Mouse (Mus musculus): ENCODE measurements around the gene Abraxas2. TPM values are rescaled to one million over a fixed set of nuclear protein-coding genes. Genes with fewer than 3 reads are reported as not detected.

Abraxas2 gene
- polyA plus RNA-seq, 1 experiment, result 12.2 TPM

- no peak overlapping the region for H3K4me3 ChIP-seq (replicated peaks; ENCODE audit: extremely low read depth, low read depth, low read length)
- 70% methylated on average over 5 of the region's 5 CpGs for WGBS
- TF ChIP-seq CTCF (IDR thresholded peaks at IDR 0.05; ENCODE audit: insufficient read depth, low read length), result no peak
- TF ChIP-seq POLR2A (IDR thresholded peaks at IDR 0.05; ENCODE audit: borderline replicate concordance, extremely low read depth, low read depth, low read length), result no peak
- DNase-seq, result no peak
- peaks cover 11% of the 10 kb centered on the region for H3K4me1 ChIP-seq (ENCODE audit: control insufficient read depth, insufficient read depth, low read length)
Observed at GRCm38 (mm10) chr7:132815081-132815480, 43.9 kb upstream of the Abraxas2 start.

GRCm38 (mm10) chr7:132816528-132816927 lies 42.5 kb upstream of the Abraxas2 start:
- 88% methylated on average over 2 of the region's 2 CpGs for WGBS
- TF ChIP-seq POLR2A (IDR thresholded peaks at IDR 0.05; ENCODE audit: borderline replicate concordance, extremely low read depth, low read depth, low read length) (no peak), CTCF (IDR thresholded peaks at IDR 0.05; ENCODE audit: insufficient read depth, low read length) (no peak)
- H3K4me3 ChIP-seq (replicated peaks; ENCODE audit: extremely low read depth, low read depth, low read length), result no peak overlapping the region
- peaks cover 2% of the 10 kb centered on the region; the same call in 1 of the 2 replicates for H3K4me1 ChIP-seq (ENCODE audit: control insufficient read depth, insufficient read depth, low read length)
- no peak for DNase-seq

GRCm38 (mm10) chr7:132817056-132817455 lies 42.0 kb upstream of the Abraxas2 start:
- Histone ChIP-seq H3K4me1 (ENCODE audit: control insufficient read depth, insufficient read depth, low read length) (peaks cover 2% of the 10 kb centered on the region; the same call in 1 of the 2 replicates), H3K4me3 (replicated peaks; ENCODE audit: extremely low read depth, low read depth, low read length) (no peak overlapping the region)
- WGBS, result 96% methylated on average over 6 of the region's 6 CpGs
- DNase-seq, result no peak
- no peak for TF ChIP-seq CTCF (IDR thresholded peaks at IDR 0.05; ENCODE audit: insufficient read depth, low read length)

- Histone ChIP-seq H3K4me3 (replicated peaks; ENCODE audit: extremely low read depth, low read depth, low read length) (no peak overlapping the region), H3K4me1 (ENCODE audit: control insufficient read depth, insufficient read depth, low read length) (peaks cover 2% of the 10 kb centered on the region; the same call in 1 of the 2 replicates)
- TF ChIP-seq CTCF (IDR thresholded peaks at IDR 0.05; ENCODE audit: insufficient read depth, low read length), result no peak
- no peak for TF ChIP-seq POLR2A (IDR thresholded peaks at IDR 0.05; ENCODE audit: borderline replicate concordance, extremely low read depth, low read depth, low read length)
- 48% methylated on average over 3 of the region's 3 CpGs for WGBS
- no peak for DNase-seq
Observed at GRCm38 (mm10) chr7:132820692-132821091, 38.3 kb upstream of the Abraxas2 start.

GRCm38 (mm10) chr7:132823832-132824231 lies 35.2 kb upstream of the Abraxas2 start:
- H3K4me1 ChIP-seq (ENCODE audit: control insufficient read depth, insufficient read depth, low read length), result peaks cover 2% of the 10 kb centered on the region; the same call in 1 of the 2 replicates
- DNase-seq, result no peak
- no peak overlapping the region for H3K4me3 ChIP-seq (replicated peaks; ENCODE audit: extremely low read depth, low read depth, low read length)
- no peak for TF ChIP-seq CTCF (IDR thresholded peaks at IDR 0.05; ENCODE audit: insufficient read depth, low read length)
- no peak for TF ChIP-seq POLR2A (IDR thresholded peaks at IDR 0.05; ENCODE audit: borderline replicate concordance, extremely low read depth, low read depth, low read length)

GRCm38 (mm10) chr7:132824346-132825022 lies 34.5 kb upstream of the Abraxas2 start:
- 22% methylated on average over 1 of the region's 1 CpGs for WGBS
- Histone ChIP-seq H3K4me3 (replicated peaks; ENCODE audit: extremely low read depth, low read depth, low read length) (no peak overlapping the region), H3K4me1 (ENCODE audit: control insufficient read depth, insufficient read depth, low read length) (peaks cover 2% of the 10 kb centered on the region; the same call in 1 of the 2 replicates)
- TF ChIP-seq CTCF (IDR thresholded peaks at IDR 0.05; ENCODE audit: insufficient read depth, low read length) (no peak), POLR2A (IDR thresholded peaks at IDR 0.05; ENCODE audit: borderline replicate concordance, extremely low read depth, low read depth, low read length) (no peak)
- no peak for DNase-seq

GRCm38 (mm10) chr7:132830955-132831354 lies 28.1 kb upstream of the Abraxas2 start:
- TF ChIP-seq CTCF (IDR thresholded peaks at IDR 0.05; ENCODE audit: insufficient read depth, low read length) (no peak), POLR2A (IDR thresholded peaks at IDR 0.05; ENCODE audit: borderline replicate concordance, extremely low read depth, low read depth, low read length) (no peak)
- Histone ChIP-seq H3K4me1 (ENCODE audit: control insufficient read depth, insufficient read depth, low read length) (no peaks in the 10 kb centered on the region), H3K4me3 (replicated peaks; ENCODE audit: extremely low read depth, low read depth, low read length) (no peak overlapping the region)
- WGBS, result 87% methylated on average over 4 of the region's 4 CpGs
- no peak for DNase-seq

GRCm38 (mm10) chr7:132841287-132841686 lies 17.7 kb upstream of the Abraxas2 start:
- TF ChIP-seq CTCF (IDR thresholded peaks at IDR 0.05; ENCODE audit: insufficient read depth, low read length) (no peak), POLR2A (IDR thresholded peaks at IDR 0.05; ENCODE audit: borderline replicate concordance, extremely low read depth, low read depth, low read length) (no peak)
- no peak for DNase-seq
- no peak overlapping the region for H3K4me3 ChIP-seq (replicated peaks; ENCODE audit: extremely low read depth, low read depth, low read length)
- no peaks in the 10 kb centered on the region; the same call in 1 of the 2 replicates for H3K4me1 ChIP-seq (ENCODE audit: control insufficient read depth, insufficient read depth, low read length)
- WGBS, result 75% methylated on average over 5 of the region's 5 CpGs

GRCm38 (mm10) chr7:132842455-132842854 lies 16.6 kb upstream of the Abraxas2 start:
- DNase-seq, result no peak
- TF ChIP-seq POLR2A (IDR thresholded peaks at IDR 0.05; ENCODE audit: borderline replicate concordance, extremely low read depth, low read depth, low read length) (no peak), CTCF (IDR thresholded peaks at IDR 0.05; ENCODE audit: insufficient read depth, low read length) (no peak)
- WGBS, result 84% methylated on average over 1 of the region's 1 CpGs
- Histone ChIP-seq H3K4me1 (ENCODE audit: control insufficient read depth, insufficient read depth, low read length) (no peaks in the 10 kb centered on the region; the same call in 1 of the 2 replicates), H3K4me3 (replicated peaks; ENCODE audit: extremely low read depth, low read depth, low read length) (no peak overlapping the region)

- no peak overlapping the region for H3K4me3 ChIP-seq (replicated peaks; ENCODE audit: extremely low read depth, low read depth, low read length)
- WGBS, result 91% methylated on average over 3 of the region's 3 CpGs
- no peak for DNase-seq
- no peaks in the 10 kb centered on the region; the same call in 1 of the 2 replicates for H3K4me1 ChIP-seq (ENCODE audit: control insufficient read depth, insufficient read depth, low read length)
- no peak for TF ChIP-seq POLR2A (IDR thresholded peaks at IDR 0.05; ENCODE audit: borderline replicate concordance, extremely low read depth, low read depth, low read length)
Observed at GRCm38 (mm10) chr7:132843152-132843551, 15.9 kb upstream of the Abraxas2 start.
